Mouse (Mus musculus): ENCODE measurements around the gene Bcor. TPM values are rescaled to one million over a fixed set of nuclear protein-coding genes. Genes with fewer than 3 reads are reported as not detected.

The Bcor gene
- polyA plus RNA-seq, 1 experiment = 6.7 TPM

- Histone ChIP-seq H3K4me3 (ENCODE audit: insufficient read depth, low read depth, low read length) (peak overlapping the region; percentile 67), H3K4me1 (ENCODE audit: control insufficient read depth, insufficient read depth, insufficient read length, low read length) (peaks cover 2% of the 10 kb centered on the region; the same call in 1 of the 2 replicates)
Measured at GRCm38 (mm10) chrX:12088301-12089026, 71.7 kb downstream of the Bcor start.

DNA sequence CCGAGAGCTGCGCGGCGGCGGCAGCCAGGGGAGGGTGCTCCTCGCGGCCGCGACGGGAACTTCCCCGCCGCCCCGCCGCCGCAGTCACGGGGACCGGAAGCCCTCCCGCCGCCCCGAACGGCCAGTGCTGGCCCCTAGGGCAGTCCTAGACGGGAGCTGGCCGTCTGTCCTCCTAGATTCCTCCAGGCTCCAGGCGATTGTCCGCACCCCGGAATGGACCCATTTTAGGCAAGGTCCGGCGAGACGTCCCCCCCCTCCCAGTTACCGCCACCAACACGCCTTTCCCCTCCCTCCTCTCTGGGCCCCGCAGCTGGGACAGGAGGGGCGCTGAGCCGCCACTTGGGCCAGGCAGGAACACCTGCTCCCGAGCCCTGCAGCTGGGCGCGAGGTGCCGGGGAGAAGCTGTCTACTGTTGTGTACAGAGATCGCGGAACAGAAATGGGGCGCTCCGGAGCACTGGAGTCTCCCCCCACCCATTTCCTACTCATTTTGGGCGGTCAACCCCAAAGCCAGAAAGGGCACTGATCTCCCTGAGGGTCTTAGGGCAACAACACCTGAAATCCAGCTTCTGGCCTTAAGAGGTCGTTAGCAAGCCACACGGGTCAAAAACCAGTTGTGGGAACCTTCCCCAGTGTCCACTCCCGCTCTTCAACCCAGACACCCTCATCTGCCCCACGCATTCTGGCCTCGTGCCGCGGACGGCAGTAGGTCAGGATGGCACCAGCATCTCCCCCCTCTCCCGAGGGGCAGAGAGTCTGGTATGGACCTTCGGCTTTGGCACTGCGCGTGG is 72.4 kb downstream of the Bcor start:
- peaks cover 2% of the 10 kb centered on the region; the same call in 1 of the 2 replicates for H3K4me1 ChIP-seq (ENCODE audit: control insufficient read depth, insufficient read depth, insufficient read length, low read length)

More at GRCm38 (mm10) chrX:12088301-12089026, 71.7 kb downstream of the Bcor start:
- peak overlapping the region; percentile 83 for H3K27ac ChIP-seq (replicated peaks; ENCODE audit: low read depth, low read length)

GRCm38 (mm10) chrX:12086674-12087510 is 73.3 kb downstream of the Bcor start:
- Histone ChIP-seq H3K4me1 (ENCODE audit: control insufficient read depth, insufficient read depth, insufficient read length, low read length) (peaks cover 2% of the 10 kb centered on the region; the same call in 1 of the 2 replicates), H3K4me3 (ENCODE audit: insufficient read depth, low read depth, low read length) (peak overlapping the region; percentile 67), H3K27ac (replicated peaks; ENCODE audit: low read depth, low read length) (peak overlapping the region; percentile 73)

More for the DNA sequence above, 72.4 kb downstream of the Bcor start:
- peak overlapping the region; percentile 83 for H3K27ac ChIP-seq (replicated peaks; ENCODE audit: low read depth, low read length)
- peak overlapping the region; percentile 67 for H3K4me3 ChIP-seq (ENCODE audit: insufficient read depth, low read depth, low read length)

DNA sequence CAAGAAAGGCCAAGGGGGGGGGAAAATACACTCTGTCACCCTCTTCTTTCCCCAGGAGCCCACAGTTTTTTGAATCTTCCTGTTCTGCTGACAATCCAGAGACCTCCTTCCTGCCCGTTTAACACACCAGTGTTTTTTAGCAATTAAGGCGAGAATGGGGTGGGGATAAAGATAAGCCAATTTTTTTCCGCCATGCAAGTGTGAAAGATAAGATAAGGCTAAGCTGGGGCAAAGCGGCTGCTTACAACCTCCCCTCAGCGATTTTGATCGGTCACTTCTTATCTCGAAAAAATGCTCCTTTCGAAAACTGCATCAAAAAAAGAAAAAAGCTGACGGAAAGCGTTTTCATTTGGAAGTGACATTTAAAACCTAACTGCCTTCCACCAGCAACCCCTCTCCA is 74.2 kb downstream of the Bcor start:
- Histone ChIP-seq H3K4me1 (ENCODE audit: control insufficient read depth, insufficient read depth, insufficient read length, low read length) (peaks cover 2% of the 10 kb centered on the region; the same call in 1 of the 2 replicates), H3K4me3 (ENCODE audit: insufficient read depth, low read depth, low read length) (no peak overlapping the region), H3K27ac (replicated peaks; ENCODE audit: low read depth, low read length) (no peak overlapping the region)

GRCm38 (mm10) chrX:12085290-12085689 is 74.9 kb downstream of the Bcor start:
- no peak overlapping the region for H3K4me3 ChIP-seq (ENCODE audit: insufficient read depth, low read depth, low read length)
- H3K27ac ChIP-seq (replicated peaks; ENCODE audit: low read depth, low read length) = no peak overlapping the region
- H3K4me1 ChIP-seq (ENCODE audit: control insufficient read depth, insufficient read depth, insufficient read length, low read length) = peaks cover under 1% of the 10 kb centered on the region; the same call in 1 of the 2 replicates

DNA sequence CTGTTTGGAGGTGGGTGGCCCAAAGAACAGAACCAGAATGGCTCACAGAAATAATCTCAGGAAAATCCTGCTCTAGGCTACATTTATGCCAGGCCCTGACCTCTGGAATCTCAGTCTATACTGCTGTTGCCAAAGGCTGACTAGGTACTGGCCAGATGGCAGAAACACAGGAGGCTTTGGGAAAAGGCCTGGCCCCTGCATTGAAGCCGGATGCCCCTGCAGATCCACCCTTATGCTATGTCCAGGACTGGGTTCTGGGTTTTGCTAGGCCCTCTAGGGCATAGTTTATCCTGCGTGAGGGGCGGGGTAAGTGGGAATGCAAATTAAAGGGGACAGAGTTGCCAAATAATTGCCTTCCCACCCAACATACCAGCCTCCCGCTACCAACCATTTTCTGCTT is 75.5 kb downstream of the Bcor start:
- H3K4me1 ChIP-seq (ENCODE audit: control insufficient read depth, insufficient read depth, insufficient read length, low read length) = no peaks in the 10 kb centered on the region
- no peak overlapping the region for H3K27ac ChIP-seq (replicated peaks; ENCODE audit: low read depth, low read length)
- H3K4me3 ChIP-seq (ENCODE audit: insufficient read depth, low read depth, low read length) = no peak overlapping the region

GRCm38 (mm10) chrX:12083631-12084030 is 76.5 kb downstream of the Bcor start:
- Histone ChIP-seq H3K4me3 (ENCODE audit: insufficient read depth, low read depth, low read length) (no peak overlapping the region), H3K4me1 (ENCODE audit: control insufficient read depth, insufficient read depth, insufficient read length, low read length) (no peaks in the 10 kb centered on the region), H3K27ac (replicated peaks; ENCODE audit: low read depth, low read length) (no peak overlapping the region)

DNA sequence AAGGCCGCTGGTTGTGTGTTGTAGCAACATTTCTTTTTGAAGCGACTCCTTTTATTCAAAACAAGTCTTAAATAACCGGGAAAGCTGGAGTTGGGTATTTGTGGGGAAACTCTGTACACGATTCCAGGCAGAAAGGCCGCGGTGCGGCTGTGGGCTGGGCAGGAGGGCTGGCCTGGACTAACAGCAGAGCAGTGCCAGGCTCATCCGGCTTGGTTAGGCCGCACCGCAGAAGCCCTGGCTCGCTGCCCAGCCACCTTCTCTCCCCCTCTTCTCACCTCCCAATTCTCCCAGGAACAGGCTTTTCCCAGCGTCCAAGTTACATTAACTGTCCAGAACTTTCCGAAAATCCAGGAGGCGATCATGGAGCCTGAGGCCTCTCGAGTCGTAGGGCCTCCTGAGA is 77.4 kb downstream of the Bcor start:
- Histone ChIP-seq H3K27ac (replicated peaks; ENCODE audit: low read depth, low read length) (no peak overlapping the region), H3K4me3 (ENCODE audit: insufficient read depth, low read depth, low read length) (no peak overlapping the region), H3K4me1 (ENCODE audit: control insufficient read depth, insufficient read depth, insufficient read length, low read length) (no peaks in the 10 kb centered on the region)

DNA sequence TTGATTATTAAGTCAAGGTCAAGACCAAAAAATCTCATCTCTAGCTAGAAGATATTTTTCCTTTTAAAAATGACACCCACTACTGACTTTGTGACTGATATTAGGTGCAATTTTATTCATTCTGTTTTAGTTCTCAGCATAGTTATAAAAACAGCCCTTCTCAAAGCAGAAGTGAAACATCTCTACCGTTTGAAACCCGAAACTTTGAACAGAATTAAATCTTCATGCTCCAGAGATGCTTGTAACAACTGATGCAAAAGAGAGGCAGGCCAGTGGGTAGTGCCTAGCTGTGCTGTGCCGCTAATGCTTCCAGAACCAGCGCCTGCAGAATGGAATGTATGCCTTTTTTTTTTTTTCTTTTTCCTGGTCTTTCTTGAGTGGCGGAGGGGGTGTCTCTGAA is 78.0 kb downstream of the Bcor start:
- Histone ChIP-seq H3K27ac (replicated peaks; ENCODE audit: low read depth, low read length) (no peak overlapping the region), H3K4me1 (ENCODE audit: control insufficient read depth, insufficient read depth, insufficient read length, low read length) (no peaks in the 10 kb centered on the region), H3K4me3 (ENCODE audit: insufficient read depth, low read depth, low read length) (no peak overlapping the region)

- no peak overlapping the region for H3K27ac ChIP-seq (replicated peaks; ENCODE audit: low read depth, low read length)
- H3K4me1 ChIP-seq (ENCODE audit: control insufficient read depth, insufficient read depth, insufficient read length, low read length) = peaks cover 1% of the 10 kb centered on the region; the same call in 1 of the 2 replicates
- H3K4me3 ChIP-seq (ENCODE audit: insufficient read depth, low read depth, low read length) = no peak overlapping the region
Measured at GRCm38 (mm10) chrX:12081741-12082155, 78.4 kb downstream of the Bcor start.

DNA sequence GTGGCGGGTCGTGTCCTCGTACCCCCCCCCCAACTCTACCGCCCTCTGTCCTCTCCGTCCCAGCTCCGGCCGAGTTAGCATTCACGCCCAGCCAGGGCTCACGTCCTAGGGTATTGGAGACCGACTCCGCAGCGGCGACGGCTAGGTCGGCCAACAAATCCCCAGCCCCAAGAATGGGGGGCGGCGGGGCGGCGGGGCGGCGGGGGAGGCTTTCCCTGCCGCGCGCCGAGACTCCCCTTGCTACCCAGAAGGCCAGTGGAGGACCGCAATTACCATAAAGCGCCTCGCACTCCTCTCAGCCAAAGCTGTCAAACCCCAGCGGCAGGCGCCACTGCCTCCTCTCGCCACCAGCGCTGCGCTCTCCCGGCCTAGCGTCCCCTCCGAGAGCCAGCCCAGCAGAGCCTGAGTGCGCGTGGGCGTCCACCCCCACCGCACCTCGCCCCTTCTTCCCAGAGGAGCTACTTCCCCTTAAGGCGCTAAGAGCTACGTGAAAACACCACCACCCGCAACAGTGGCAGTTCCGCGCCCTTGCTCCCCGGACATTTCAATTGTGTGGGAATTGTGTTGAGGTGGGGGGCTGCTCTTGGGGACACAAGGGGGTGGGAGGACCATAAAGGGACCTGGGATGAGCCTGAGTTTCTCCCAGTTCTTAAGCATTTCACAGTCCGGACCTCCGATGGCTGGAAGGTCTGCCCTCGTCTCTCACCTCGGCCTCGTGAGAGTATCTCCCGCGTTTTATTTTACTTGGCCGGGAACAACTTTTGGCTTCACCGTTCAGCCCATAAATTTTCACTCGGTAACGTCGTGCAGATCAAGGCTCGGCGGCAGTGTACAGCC is 79.0 kb downstream of the Bcor start:
- Histone ChIP-seq H3K4me3 (ENCODE audit: insufficient read depth, low read depth, low read length) (peak overlapping the region; percentile 62), H3K4me1 (ENCODE audit: control insufficient read depth, insufficient read depth, insufficient read length, low read length) (peaks cover 4% of the 10 kb centered on the region; the same call in 1 of the 2 replicates), H3K27ac (replicated peaks; ENCODE audit: low read depth, low read length) (peak overlapping the region; percentile 16; the same call in 1 of the 2 replicates)

GRCm38 (mm10) chrX:12080095-12080903 is 79.9 kb downstream of the Bcor start:
- peaks cover 4% of the 10 kb centered on the region; the same call in 1 of the 2 replicates for H3K4me1 ChIP-seq (ENCODE audit: control insufficient read depth, insufficient read depth, insufficient read length, low read length)
- H3K4me3 ChIP-seq (ENCODE audit: insufficient read depth, low read depth, low read length) = peak overlapping the region; percentile 98
- peak overlapping the region; percentile 42 for H3K27ac ChIP-seq (replicated peaks; ENCODE audit: low read depth, low read length)

- Histone ChIP-seq H3K27ac (replicated peaks; ENCODE audit: low read depth, low read length) (peak overlapping the region; percentile 63), H3K4me1 (ENCODE audit: control insufficient read depth, insufficient read depth, insufficient read length, low read length) (peaks cover 4% of the 10 kb centered on the region; the same call in 1 of the 2 replicates), H3K4me3 (ENCODE audit: insufficient read depth, low read depth, low read length) (peak overlapping the region; percentile 98)
Measured at GRCm38 (mm10) chrX:12079309-12080094, 80.7 kb downstream of the Bcor start.

Measured in brown adipose tissue, adult 24 weeks (tissue).